Mouse (Mus musculus) liver, adult 2 months (tissue): ENCODE measurements at regions not wholly inside any gene's neighbourhood (a gene's known extent, or its start where the extent isn't known, plus 50 kb on each side); places are given as distances from the start of the nearest gene placed in this dataset.

ENCODE experiments used
- DNase-seq: peaks from one replicate; pipeline ENCODE4 v3.0.0-alpha.2; 2011; ENCODE audit warnings: low read depth, low spot score; ENCODE audit errors: extremely low read depth
- H3K27ac ChIP-seq: fragments of 200-500 bp; replicated peaks from 2 replicates; pipeline ENCODE4 v1.5.1; 2012; ENCODE audit warnings: low read depth, mild to moderate bottlenecking, control low read depth, inconsistent platforms, low read length; ENCODE audit not compliant: insufficient read depth
- H3K27me3 ChIP-seq: fragments of 200-500 bp; 2 replicates; pipeline ENCODE4 v1.6.1; 2012; ENCODE audit warnings: mild to moderate bottlenecking, moderate library complexity, low read length, inconsistent platforms; ENCODE audit not compliant: control insufficient read depth, insufficient read depth
- H3K36me3 ChIP-seq: fragments of 200-500 bp; 2 replicates; pipeline ENCODE4 v1.6.1; 2012; ENCODE audit warnings: low read length, inconsistent platforms; ENCODE audit not compliant: control insufficient read depth, insufficient read depth
- H3K4me1 ChIP-seq: fragments of 200-500 bp; 2 replicates; pipeline ENCODE4 v1.6.1; 2011; ENCODE audit warnings: low read length; ENCODE audit not compliant: control insufficient read depth, insufficient read depth
- H3K4me3 ChIP-seq: fragments of 200-500 bp; 2 replicates; pipeline ENCODE4 v1.5.1; 2011; ENCODE audit warnings: low read depth, mild to moderate bottlenecking, control low read depth, low read length, moderate library complexity; ENCODE audit not compliant: insufficient read depth
- H3K79me2 ChIP-seq: fragments of 200-500 bp; 2 replicates; pipeline ENCODE4 v1.6.1; 2012; ENCODE audit warnings: inconsistent platforms, mild to moderate bottlenecking, low read length, moderate library complexity; ENCODE audit not compliant: control insufficient read depth, insufficient read depth
- H3K9ac ChIP-seq: fragments of 200-500 bp; 2 replicates; pipeline ENCODE4 v1.6.1; 2012; ENCODE audit warnings: low read depth, mild to moderate bottlenecking, control low read depth, inconsistent platforms, low read length
- CTCF ChIP-seq: fragments of 200-500 bp; IDR thresholded peaks from 2 replicates; pipeline ENCODE4 v1.5.1; 2011; ENCODE audit warnings: low read depth, low read length, control low read depth
- POLR2A ChIP-seq: fragments of 200-500 bp; IDR thresholded peaks from 2 replicates; pipeline ENCODE4 v1.6.1; 2011; ENCODE audit warnings: low read length, control low read depth; ENCODE audit not compliant: insufficient read depth; ENCODE audit errors: extremely low read depth
- WGBS: fragments of 180-500 bp; shearing (Covaris S2); methylation state at CpG from one replicate; pipeline ENCODE4 v1.1.7; 2018; 5-methylcytosine and 5-hydroxymethylcytosine counted together

DNA sequence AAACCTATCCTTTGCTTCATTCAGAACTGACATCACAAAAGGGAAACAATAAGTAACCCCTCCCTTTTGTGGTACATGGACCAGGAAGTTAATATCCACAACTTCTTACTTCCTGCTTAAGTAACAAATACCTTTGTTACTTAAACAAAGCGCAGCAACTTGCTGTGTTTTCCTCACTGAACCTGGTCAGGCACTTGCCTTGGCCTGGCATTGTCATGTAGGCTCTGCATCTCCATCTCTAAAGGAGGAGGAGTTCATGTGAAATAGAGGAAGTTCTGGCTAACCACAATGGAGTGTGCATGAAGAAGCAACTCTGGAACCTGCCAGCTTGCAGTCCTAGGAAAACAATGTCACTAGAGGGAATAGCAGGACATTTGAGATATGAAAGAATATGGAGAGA is 806.3 kb downstream of the Tmem132b start:
- Histone ChIP-seq H3K36me3 (no peaks in the 10 kb centered on the region), H3K27ac (no peak overlapping the region), H3K79me2 (no peaks in the 10 kb centered on the region), H3K9ac (no peak overlapping the region), H3K4me3 (no peak overlapping the region), H3K4me1 (no peaks in the 10 kb centered on the region), H3K27me3 (no peaks in the 10 kb centered on the region)
- no peak for DNase-seq
- 64% methylated on average over 1 of the region's 1 CpGs for WGBS
- TF ChIP-seq CTCF (no peak), POLR2A (no peak)

DNA sequence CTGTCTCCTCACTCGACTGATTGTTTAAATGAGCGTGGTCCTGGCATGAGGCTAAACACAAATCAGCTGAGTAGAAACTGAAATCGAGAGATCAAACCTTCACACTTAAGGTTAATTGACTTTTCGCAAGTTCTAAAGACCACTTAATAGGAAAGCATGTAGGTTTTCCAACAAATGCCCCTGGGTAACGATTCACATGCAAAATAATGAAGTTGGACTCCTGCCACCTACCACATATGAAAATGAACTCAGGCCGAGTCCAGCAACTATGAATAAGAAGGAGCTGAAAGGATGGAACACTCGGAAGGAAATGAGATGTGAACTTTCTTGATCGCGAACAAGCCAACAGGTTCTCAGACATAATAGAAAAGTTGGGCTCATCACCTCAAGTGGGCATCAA is 812.0 kb downstream of the Tmem132b start:
- DNase-seq = no peak
- Histone ChIP-seq H3K9ac (no peak overlapping the region), H3K36me3 (no peaks in the 10 kb centered on the region), H3K4me1 (no peaks in the 10 kb centered on the region), H3K79me2 (no peaks in the 10 kb centered on the region), H3K4me3 (no peak overlapping the region), H3K27ac (no peak overlapping the region), H3K27me3 (no peaks in the 10 kb centered on the region)
- no peak for TF ChIP-seq CTCF
- no peak for TF ChIP-seq POLR2A
- 84% methylated on average over 9 of the region's 9 CpGs for WGBS

DNA sequence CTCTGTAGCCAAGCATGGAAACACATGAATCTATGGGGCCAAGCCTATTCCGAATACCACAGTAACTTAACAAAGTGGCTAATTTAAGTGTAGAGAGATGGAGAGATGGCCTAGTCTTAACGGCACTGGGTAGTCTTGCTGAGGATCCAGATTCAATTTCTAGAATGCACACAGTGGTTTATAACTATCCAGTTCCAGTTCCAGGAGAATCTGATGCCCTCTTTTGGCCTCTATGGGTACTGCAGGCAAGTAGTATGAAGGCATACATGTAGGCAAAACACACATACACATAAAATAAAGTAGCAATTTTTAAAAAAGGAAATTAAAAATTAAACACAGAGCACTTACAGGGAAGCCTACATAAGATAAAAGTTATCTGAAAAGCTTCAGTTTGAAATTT is 819.4 kb downstream of the Tmem132b start:
- DNase-seq = no peak
- H3K4me1 ChIP-seq = no peaks in the 10 kb centered on the region
- 95% methylated on average over 2 of the region's 2 CpGs for WGBS
- H3K4me3 ChIP-seq = no peak overlapping the region
- no peaks in the 10 kb centered on the region for H3K27me3 ChIP-seq
- H3K27ac ChIP-seq = no peak overlapping the region
- no peaks in the 10 kb centered on the region for H3K36me3 ChIP-seq
- TF ChIP-seq POLR2A = no peak
- TF ChIP-seq CTCF = no peak
- no peaks in the 10 kb centered on the region for H3K79me2 ChIP-seq
- H3K9ac ChIP-seq = no peak overlapping the region

DNA sequence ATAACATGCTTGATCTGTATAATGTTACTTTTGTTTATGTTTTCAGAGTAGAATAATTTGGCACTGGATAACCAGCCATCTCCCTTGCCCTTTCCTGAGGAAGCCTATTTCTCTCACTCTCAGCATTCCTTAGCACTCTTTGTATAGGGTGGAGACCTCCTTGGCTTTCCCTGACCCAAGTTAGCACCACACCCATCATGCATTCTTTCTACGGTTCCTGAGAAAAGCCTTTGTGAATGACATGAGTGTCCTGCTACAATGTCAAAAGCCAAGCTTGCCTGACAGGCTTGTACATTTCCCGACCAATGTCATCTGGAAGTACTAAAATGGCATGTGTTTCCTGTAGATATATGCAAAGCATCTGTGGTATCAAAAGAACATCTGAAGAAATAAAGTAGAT is 837.9 kb downstream of the Tmem132b start:
- no peak for DNase-seq
- WGBS = 78% methylated on average over 2 of the region's 2 CpGs
- Histone ChIP-seq H3K4me3 (no peak overlapping the region), H3K79me2 (no peaks in the 10 kb centered on the region), H3K27ac (no peak overlapping the region), H3K27me3 (no peaks in the 10 kb centered on the region), H3K9ac (no peak overlapping the region), H3K36me3 (no peaks in the 10 kb centered on the region), H3K4me1 (no peaks in the 10 kb centered on the region)
- no peak for TF ChIP-seq CTCF
- TF ChIP-seq POLR2A = no peak

DNA sequence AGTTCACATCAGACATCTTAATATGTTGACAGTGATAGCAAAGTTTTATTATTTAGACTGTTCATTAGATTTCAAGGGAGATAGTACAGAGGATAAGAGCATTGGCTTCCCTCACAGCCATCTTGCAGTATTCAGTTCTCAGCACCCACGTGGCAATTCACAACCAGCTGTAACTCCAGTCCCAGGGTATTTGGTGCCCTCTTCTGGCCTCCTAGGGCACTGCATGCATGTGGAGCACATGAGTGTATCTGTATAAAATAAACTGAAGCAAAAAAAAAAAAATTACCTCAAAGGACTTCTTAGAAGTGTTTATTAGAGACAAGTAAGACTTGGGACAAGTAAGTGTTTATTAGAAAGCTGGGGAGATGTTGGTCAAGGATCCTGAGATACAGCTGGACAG is 849.3 kb upstream of the Tmem132c start:
- Histone ChIP-seq H3K4me3 (no peak overlapping the region), H3K27me3 (no peaks in the 10 kb centered on the region), H3K79me2 (no peaks in the 10 kb centered on the region), H3K36me3 (no peaks in the 10 kb centered on the region), H3K9ac (no peak overlapping the region), H3K4me1 (no peaks in the 10 kb centered on the region), H3K27ac (no peak overlapping the region)
- 56% methylated on average over 1 of the region's 1 CpGs for whole genome bisulfite sequencing
- DNase-seq = no peak
- no peak for TF ChIP-seq CTCF
- TF ChIP-seq POLR2A = no peak

DNA sequence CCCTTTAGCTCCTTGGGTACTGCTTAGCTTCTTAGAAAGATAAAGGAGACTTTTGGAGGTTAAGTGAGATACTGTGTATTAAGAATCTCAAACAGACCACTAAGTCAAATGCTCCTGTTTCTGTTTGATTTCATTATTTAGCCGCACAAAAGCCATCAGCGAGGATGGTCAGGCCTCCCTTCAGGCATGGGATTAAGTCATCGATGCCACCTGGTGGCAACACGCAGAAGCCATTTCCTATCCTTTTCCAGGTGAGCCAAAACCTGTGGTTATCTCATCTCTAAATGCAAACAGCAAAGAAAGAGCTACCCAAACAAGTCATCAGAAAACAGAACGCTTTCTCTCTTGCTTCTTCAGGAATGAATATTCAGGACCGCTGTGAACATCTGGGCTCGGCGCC is 846.3 kb upstream of the Tmem132c start:
- no peaks in the 10 kb centered on the region for H3K27me3 ChIP-seq
- no peaks in the 10 kb centered on the region for H3K4me1 ChIP-seq
- 20% methylated on average over 8 of the region's 8 CpGs for WGBS
- no peak overlapping the region for H3K9ac ChIP-seq
- H3K27ac ChIP-seq = no peak overlapping the region
- DNase-seq = no peak
- H3K79me2 ChIP-seq = no peaks in the 10 kb centered on the region
- no peak overlapping the region for H3K4me3 ChIP-seq
- TF ChIP-seq CTCF (no peak), POLR2A (no peak)
- no peaks in the 10 kb centered on the region for H3K36me3 ChIP-seq
